Mouse (Mus musculus) limb, embryonic 15.5 days (tissue): ENCODE data around the gene Tpst1. TPM values are rescaled to one million over a fixed set of nuclear protein-coding genes. Genes with fewer than 3 reads are reported as not detected.
A peak's percentile ranks its signal among the peaks of the same experiment; 100 is the strongest.

ENCODE experiments used
- ATAC-seq: fragments of 200-750 bp; cut with Nextera tagmentation; 2 replicates; pipeline ENCODE4 v1.8.0; 2017; ENCODE audit warnings: low read depth, moderate TSS enrichment; ENCODE audit not compliant: insufficient number of reproducible peaks, low FRiP score, low TSS enrichment
- H3K27ac ChIP-seq: fragments of 300-500 bp; sonication (generic); 2 replicates; pipeline ENCODE4 v1.5.1; 2015; ENCODE audit warnings: moderate library complexity, mild to moderate bottlenecking, inconsistent platforms
- H3K27me3 ChIP-seq: fragments of 300-500 bp; sonication (generic); 2 replicates; pipeline ENCODE4 v1.6.1; 2015; ENCODE audit warnings: inconsistent platforms
- H3K36me3 ChIP-seq: fragments of 300-500 bp; sonication (generic); 2 replicates; pipeline ENCODE4 v1.6.1; 2015; ENCODE audit warnings: inconsistent platforms
- H3K4me1 ChIP-seq: fragments of 300-500 bp; sonication (generic); 2 replicates; pipeline ENCODE4 v1.6.1; 2015; ENCODE audit warnings: inconsistent platforms
- H3K4me2 ChIP-seq: fragments of 300-500 bp; sonication (generic); 2 replicates; pipeline ENCODE4 v1.6.1; 2015; ENCODE audit warnings: mild to moderate bottlenecking, inconsistent platforms
- H3K4me3 ChIP-seq: fragments of 300-500 bp; sonication (generic); 2 replicates; pipeline ENCODE4 v1.5.1; 2015; ENCODE audit warnings: mild to moderate bottlenecking, inconsistent platforms
- H3K9ac ChIP-seq: fragments of 300-500 bp; sonication (generic); 2 replicates; pipeline ENCODE4 v1.6.1; 2015; ENCODE audit warnings: inconsistent platforms
- H3K9me3 ChIP-seq: fragments of 300-500 bp; sonication (generic); 2 replicates; pipeline ENCODE4 v1.6.1; 2016; ENCODE audit warnings: inconsistent platforms
- WGBS: fragments of 180-500 bp; shearing (Covaris S2); methylation state at CpG from one replicate; pipeline ENCODE4 v1.1.7; 2015; 5-methylcytosine and 5-hydroxymethylcytosine counted together
- polyA plus RNA-seq: library from polyadenylated mRNA; unstranded; fragments of >200 nt; fragmentation: Nextera tagmentation; extraction: Ambion mirVana; gene quantifications from 2 replicates; pipeline ENCODE4 v1.2.1, GENCODE M21; 2015

Tpst1 gene
- polyA plus RNA-seq, 1 experiment from 2014 or later = 123 TPM

DNA sequence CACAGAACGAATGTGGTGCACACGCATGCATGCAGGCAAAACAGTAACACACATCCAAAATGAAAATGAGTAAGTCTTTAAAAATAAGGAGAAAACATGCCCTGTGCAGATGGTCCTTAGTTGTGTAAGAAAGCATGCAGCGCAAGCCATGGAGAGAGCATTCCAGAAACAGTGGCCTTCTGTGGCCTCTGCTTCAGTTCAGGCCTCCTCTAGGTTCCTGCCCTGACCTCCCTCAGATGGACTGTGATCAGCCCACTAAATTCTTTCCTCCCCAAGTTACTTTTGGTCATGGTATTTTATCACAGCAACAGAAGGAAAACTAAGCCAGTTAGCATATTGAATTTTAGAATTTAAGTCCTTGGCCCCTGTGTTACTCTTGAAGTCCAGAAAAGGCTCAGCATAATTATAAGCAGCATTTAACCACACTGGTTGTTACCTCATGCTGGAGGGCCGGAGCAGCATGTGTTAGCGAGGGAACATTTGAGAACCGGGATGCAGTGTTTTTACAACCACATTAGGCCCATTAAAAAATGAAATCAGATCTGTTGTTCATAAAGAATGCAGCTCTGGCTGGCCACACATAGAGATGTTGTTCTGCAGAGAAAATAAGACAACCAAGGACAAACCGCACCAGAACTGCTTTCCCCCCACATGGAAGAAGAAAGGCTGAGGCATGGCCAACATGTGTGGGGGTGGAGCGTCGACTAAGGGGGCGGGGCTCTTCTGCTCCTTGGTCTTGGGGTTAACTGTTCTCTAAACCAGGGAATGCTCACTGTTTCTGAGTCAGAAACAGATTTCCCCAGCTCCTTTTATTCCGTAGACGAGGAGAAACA is 37.7 kb downstream of the Tpst1 start:
- Histone ChIP-seq H3K4me1 (peaks cover 7% of the 10 kb centered on the region), H3K36me3 (peaks cover 26% of the 10 kb centered on the region)
- ATAC-seq = peak; percentile 81

GRCm38 (mm10) chr5:130112653-130113052 is 39.5 kb downstream of the Tpst1 start:
- ATAC-seq = no peak
- no peak overlapping the region for H3K9ac ChIP-seq

More for the DNA sequence above, 37.7 kb downstream of the Tpst1 start:
- Histone ChIP-seq H3K9ac (no peak overlapping the region), H3K9me3 (no peaks in the 10 kb centered on the region), H3K4me2 (no peak overlapping the region), H3K4me3 (no peak overlapping the region), H3K27ac (peak overlapping the region; percentile 82), H3K27me3 (no peaks in the 10 kb centered on the region)
- WGBS = 44% methylated on average over 12 of the region's 12 CpGs

DNA sequence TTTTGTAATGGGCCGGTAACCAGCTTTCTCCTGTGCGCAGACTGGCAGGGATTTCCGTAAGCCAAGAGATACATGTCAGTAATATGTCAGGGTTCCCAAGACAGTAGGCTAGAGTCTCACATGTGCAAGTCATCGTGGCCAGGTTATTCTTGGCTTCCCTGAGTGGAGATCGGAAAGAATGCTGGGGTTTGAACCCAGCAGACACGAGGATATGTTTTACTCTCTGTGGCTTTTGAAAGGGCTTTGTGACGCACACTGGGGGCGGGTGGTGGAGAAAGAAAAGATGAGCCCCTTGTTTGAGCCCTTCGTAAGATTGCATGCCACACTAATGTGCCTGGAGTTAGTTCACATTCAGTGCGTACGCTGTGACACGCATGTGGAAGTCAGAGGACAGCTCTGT is 43.0 kb downstream of the Tpst1 start:
- ATAC-seq = no peak
- Histone ChIP-seq H3K27me3 (no peaks in the 10 kb centered on the region), H3K4me2 (no peak overlapping the region), H3K27ac (peak overlapping the region; percentile 82), H3K4me1 (peaks cover 42% of the 10 kb centered on the region), H3K4me3 (no peak overlapping the region), H3K9me3 (no peaks in the 10 kb centered on the region), H3K9ac (no peak overlapping the region), H3K36me3 (peaks cover 11% of the 10 kb centered on the region)
- 61% methylated on average over 12 of the region's 12 CpGs for WGBS

More at GRCm38 (mm10) chr5:130112653-130113052, 39.5 kb downstream of the Tpst1 start:
- H3K4me3 ChIP-seq = no peak overlapping the region
- peaks cover 28% of the 10 kb centered on the region for H3K36me3 ChIP-seq
- peaks cover 25% of the 10 kb centered on the region for H3K4me1 ChIP-seq
- no peak overlapping the region for H3K4me2 ChIP-seq
- H3K27ac ChIP-seq = no peak overlapping the region
- H3K27me3 ChIP-seq = no peaks in the 10 kb centered on the region
- H3K9me3 ChIP-seq = no peaks in the 10 kb centered on the region

DNA sequence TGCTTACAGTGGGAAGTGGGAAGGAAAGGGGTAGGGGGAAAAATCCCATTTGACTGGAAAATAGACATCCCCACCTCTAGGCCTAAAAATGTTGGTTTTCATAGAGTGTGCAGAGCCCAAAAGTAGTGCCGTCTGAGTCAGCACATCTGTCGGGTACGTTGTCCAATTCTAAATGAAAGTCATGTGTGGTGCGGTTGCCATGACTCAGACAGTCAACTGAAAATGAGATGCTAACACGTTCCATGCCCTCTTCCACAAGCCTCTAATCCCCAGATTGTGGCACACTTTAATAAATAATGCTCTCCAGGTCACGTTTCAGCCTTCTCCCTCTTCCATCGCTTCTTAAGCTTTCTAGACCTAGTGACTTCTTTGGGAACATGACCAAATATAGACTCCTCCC is 43.7 kb downstream of the Tpst1 start:
- Histone ChIP-seq H3K27ac (peak overlapping the region; percentile 82), H3K9ac (no peak overlapping the region), H3K4me1 (peaks cover 42% of the 10 kb centered on the region), H3K4me2 (no peak overlapping the region), H3K4me3 (no peak overlapping the region), H3K27me3 (no peaks in the 10 kb centered on the region), H3K36me3 (peaks cover 11% of the 10 kb centered on the region), H3K9me3 (no peaks in the 10 kb centered on the region)
- 37% methylated on average over 7 of the region's 7 CpGs for WGBS
- ATAC-seq = peak; percentile 65

- ATAC-seq = no peak
- H3K36me3 ChIP-seq = peaks cover 11% of the 10 kb centered on the region
- no peak overlapping the region for H3K9ac ChIP-seq
- 52% methylated on average over 6 of the region's 6 CpGs for WGBS
- peaks cover 42% of the 10 kb centered on the region for H3K4me1 ChIP-seq
- no peak overlapping the region for H3K4me2 ChIP-seq
- H3K27ac ChIP-seq = peak overlapping the region; percentile 82
- no peaks in the 10 kb centered on the region for H3K9me3 ChIP-seq
- no peaks in the 10 kb centered on the region for H3K27me3 ChIP-seq
- H3K4me3 ChIP-seq = no peak overlapping the region
Measured at GRCm38 (mm10) chr5:130117932-130118331, 44.8 kb downstream of the Tpst1 start.

DNA sequence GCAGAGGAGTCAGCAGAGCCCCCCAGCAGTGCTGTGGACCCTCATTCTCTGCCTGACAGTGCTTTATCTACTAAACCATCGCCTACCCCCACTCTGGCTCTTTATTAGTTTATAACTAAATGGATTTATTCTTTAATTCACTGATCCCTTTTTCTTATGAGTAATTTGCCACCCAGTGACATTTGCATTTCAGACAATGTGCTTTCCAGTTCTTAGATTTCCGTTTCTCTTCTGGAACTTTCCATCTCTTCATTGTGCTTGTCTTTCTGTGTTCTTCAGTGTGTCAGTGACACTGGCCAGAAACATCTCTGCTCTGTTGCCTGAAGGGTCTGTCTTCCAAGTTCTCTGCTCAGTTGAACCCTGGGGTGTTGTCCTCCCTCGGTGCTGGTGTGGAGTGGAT is 46.1 kb downstream of the Tpst1 start:
- H3K4me2 ChIP-seq = no peak overlapping the region
- 66% methylated on average over 3 of the region's 3 CpGs for WGBS
- H3K27me3 ChIP-seq = no peaks in the 10 kb centered on the region
- no peaks in the 10 kb centered on the region for H3K9me3 ChIP-seq
- no peak overlapping the region for H3K4me3 ChIP-seq
- peaks cover 10% of the 10 kb centered on the region for H3K36me3 ChIP-seq
- no peak for ATAC-seq
- H3K4me1 ChIP-seq = peaks cover 42% of the 10 kb centered on the region
- peak overlapping the region; percentile 70 for H3K27ac ChIP-seq
- no peak overlapping the region for H3K9ac ChIP-seq

DNA sequence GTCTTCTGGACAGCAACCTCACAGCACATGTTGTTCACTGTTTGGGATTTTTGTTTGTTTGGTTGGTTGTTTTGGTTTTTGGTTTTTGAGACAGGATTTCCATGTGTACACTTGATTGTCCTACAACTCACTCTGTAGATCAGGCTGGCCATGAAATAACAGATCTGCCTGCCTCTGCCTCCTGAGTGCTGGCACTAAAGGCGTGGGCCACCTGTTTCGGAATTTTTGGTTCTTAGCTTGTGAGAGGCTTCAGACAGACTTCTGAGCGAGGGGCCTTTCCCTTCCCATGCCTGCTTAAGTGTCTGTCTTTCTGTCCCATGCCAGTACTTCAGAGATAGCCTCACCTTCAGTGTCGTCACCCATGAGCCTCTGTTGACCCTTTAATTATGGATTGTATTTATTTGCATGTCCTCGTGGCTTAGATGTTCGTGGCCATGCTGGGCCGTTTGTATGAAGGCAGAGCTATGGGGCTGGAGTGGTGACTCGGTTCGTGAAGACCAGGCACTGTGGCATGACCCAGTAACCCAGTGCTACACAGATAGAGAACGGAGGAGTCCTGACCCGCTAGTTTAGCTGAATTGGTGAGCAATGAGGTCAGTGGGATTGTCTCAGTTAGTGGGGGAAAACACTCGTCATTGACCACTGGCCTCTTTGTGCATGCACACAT is 47.1 kb downstream of the Tpst1 start:
- H3K27ac ChIP-seq = peak overlapping the region; percentile 27; the same call in 1 of the 2 replicates
- WGBS = 87% methylated on average over 12 of the region's 12 CpGs

DNA sequence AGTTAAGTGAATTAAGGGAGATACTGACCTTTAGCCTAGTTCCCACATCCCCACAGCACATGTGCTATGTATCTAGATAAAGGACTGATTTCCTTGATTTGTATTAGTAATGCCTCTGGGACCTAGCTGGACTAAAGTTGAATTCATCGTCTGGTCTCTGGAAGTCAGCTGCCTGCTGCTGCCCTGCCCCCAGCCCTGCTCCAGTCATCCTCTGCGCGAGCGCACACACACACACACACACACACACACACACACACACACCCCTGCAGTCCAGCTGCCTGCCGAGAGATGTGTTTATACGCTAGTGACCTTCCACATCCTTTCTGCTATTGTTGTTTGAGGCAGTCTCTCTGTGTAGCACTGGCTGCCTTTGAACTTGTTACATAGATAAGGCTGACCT is 47.8 kb downstream of the Tpst1 start:
- H3K9me3 ChIP-seq = no peaks in the 10 kb centered on the region
- H3K4me1 ChIP-seq = peaks cover 40% of the 10 kb centered on the region
- H3K4me2 ChIP-seq = no peak overlapping the region
- ATAC-seq = peak; percentile 38; the same call in 1 of the 2 replicates
- no peak overlapping the region for H3K9ac ChIP-seq
- H3K27ac ChIP-seq = no peak overlapping the region; the same call in 1 of the 2 replicates
- no peak overlapping the region for H3K4me3 ChIP-seq
- WGBS = 58% methylated on average over 6 of the region's 6 CpGs
- peaks cover 2% of the 10 kb centered on the region; the same call in 1 of the 2 replicates for H3K36me3 ChIP-seq
- no peaks in the 10 kb centered on the region for H3K27me3 ChIP-seq

More for the DNA sequence above, 47.1 kb downstream of the Tpst1 start:
- no peaks in the 10 kb centered on the region for H3K9me3 ChIP-seq
- H3K27me3 ChIP-seq = no peaks in the 10 kb centered on the region
- H3K4me2 ChIP-seq = no peak overlapping the region
- H3K4me3 ChIP-seq = no peak overlapping the region
- peaks cover 2% of the 10 kb centered on the region for H3K36me3 ChIP-seq
- peaks cover 42% of the 10 kb centered on the region for H3K4me1 ChIP-seq
- H3K9ac ChIP-seq = no peak overlapping the region
- no peak for ATAC-seq

- Histone ChIP-seq H3K4me1 (peaks cover 26% of the 10 kb centered on the region), H3K9ac (no peak overlapping the region), H3K36me3 (no peaks in the 10 kb centered on the region), H3K9me3 (no peaks in the 10 kb centered on the region), H3K4me3 (no peak overlapping the region), H3K27ac (no peak overlapping the region), H3K4me2 (no peak overlapping the region), H3K27me3 (no peaks in the 10 kb centered on the region)
- 92% methylated on average over 2 of the region's 2 CpGs for WGBS
- no peak for ATAC-seq
Measured at GRCm38 (mm10) chr5:130122355-130122754, 49.2 kb downstream of the Tpst1 start.

DNA sequence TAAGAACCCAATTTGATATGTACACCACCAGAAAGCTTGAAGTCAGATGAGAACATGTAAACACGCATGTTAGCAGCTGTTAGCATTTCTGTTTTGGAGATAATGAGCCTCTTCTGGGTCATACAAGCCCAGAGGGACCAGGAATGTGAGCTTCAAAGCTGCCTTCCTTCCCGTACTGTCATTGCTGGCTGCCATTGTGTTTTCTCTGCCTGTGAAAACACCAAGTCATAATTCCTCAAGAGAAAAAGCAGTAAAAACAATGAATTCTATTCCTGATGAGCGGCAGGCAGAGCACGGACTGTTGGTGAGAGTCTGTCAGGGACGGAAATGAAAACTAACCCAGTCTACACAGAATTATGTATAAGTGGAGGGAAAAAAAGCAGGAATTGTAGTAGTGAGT is 51.1 kb downstream of the Tpst1 start:
- no peaks in the 10 kb centered on the region for H3K9me3 ChIP-seq
- no peak overlapping the region for H3K4me3 ChIP-seq
- H3K27me3 ChIP-seq = no peaks in the 10 kb centered on the region
- no peak for ATAC-seq
- no peak overlapping the region for H3K9ac ChIP-seq
- H3K36me3 ChIP-seq = no peaks in the 10 kb centered on the region
- no peak overlapping the region for H3K27ac ChIP-seq
- peaks cover 18% of the 10 kb centered on the region for H3K4me1 ChIP-seq
- no peak overlapping the region for H3K4me2 ChIP-seq
- 59% methylated on average over 5 of the region's 5 CpGs for WGBS

- Histone ChIP-seq H3K4me3 (no peak overlapping the region), H3K9ac (no peak overlapping the region), H3K4me2 (no peak overlapping the region), H3K27ac (peak overlapping the region; percentile 35), H3K36me3 (peaks cover 7% of the 10 kb centered on the region; the same call in 1 of the 2 replicates), H3K4me1 (peaks cover 7% of the 10 kb centered on the region; the same call in 1 of the 2 replicates), H3K27me3 (no peaks in the 10 kb centered on the region), H3K9me3 (no peaks in the 10 kb centered on the region)
- peak; percentile 61; the same call in 1 of the 2 replicates for ATAC-seq
- 32% methylated on average over 10 of the region's 11 CpGs for WGBS
Measured at GRCm38 (mm10) chr5:130128686-130129523, 55.8 kb downstream of the Tpst1 start.
